Mouse (Mus musculus) thymus, postnatal 10 days (tissue): Measurements from ENCODE around the gene Akip1.
A peak's percentile ranks its signal among the peaks of the same experiment; 100 is the strongest.

Experiments
- DNase-seq, 2 experiments: peaks; one replicate each; pipeline ENCODE4 v3.0.0; 2021; ENCODE audit warnings: low spot score in 2 of 2

Gene Akip1

GRCm38 (mm10) chr7:109703190-109704015, at the start of gene Akip1, which contains the start of gene St5:
Gene Akip1, plus strand, starts transcription at chr7:109703690.
Gene St5, minus strand, starts transcription at chr7:109703605.
- DNase-seq, result peak; percentile 95 to 97

- DNase-seq, result no peak
Observed at GRCm38 (mm10) chr7:109654871-109655270, 48.6 kb upstream of the Akip1 start.

DNA sequence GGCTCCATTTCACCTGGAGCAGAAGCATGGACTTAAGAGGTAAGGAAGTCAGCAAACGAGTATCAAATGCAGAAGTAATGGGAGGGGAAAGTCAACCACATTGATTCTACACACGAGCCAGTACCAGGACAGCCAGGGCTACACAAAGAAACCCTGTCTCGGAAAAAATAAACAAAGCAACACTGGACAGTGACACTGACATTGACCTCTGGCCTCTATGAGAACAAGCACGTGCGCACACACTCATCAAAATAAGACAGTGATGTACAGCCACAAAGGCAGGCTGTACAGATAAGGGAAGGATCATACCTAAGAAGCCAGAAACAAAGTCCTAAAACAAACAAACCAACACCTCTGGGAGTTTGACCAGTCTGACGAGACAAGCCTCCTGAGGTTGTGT, 45.6 kb upstream of the Akip1 start:
- no peak for DNase-seq

DNA sequence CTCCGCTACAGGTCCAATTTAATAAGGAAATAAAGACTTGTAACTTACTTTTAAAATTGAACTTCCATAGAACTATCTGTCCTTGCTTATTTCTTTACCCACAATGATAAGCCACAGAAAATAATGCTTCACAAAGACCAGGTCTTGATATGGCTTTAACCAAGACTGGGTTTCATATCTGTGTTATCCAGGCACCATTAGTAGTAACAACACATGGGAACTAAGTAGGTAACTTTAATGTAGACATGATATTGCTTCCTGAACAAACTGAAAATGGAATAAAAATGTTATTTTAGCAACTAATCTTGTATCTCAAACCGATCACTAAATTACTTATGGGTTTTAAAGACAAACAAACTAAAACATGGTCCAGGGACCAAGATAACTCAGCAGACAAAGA, 44.2 kb upstream of the Akip1 start:
- no peak for DNase-seq

DNA sequence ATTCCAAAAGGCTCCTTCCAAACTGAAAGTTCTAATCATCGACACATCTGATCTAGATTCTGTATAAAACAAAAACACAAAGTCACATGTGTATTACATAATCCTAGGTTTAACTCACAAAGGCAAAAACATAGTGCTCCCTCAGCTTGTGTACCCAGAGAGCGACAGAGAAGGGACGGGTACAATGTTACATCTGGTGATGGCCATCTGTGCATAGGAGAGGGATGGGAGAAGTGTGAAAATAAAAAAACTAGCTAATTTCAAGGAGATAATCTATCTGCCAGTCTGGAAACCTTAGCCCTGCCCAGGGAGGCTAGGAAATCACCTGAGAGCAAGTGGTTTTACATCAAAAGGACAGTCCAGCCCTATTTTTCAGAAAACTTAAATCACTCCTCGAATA, 40.9 kb upstream of the Akip1 start:
- no peak for DNase-seq

DNA sequence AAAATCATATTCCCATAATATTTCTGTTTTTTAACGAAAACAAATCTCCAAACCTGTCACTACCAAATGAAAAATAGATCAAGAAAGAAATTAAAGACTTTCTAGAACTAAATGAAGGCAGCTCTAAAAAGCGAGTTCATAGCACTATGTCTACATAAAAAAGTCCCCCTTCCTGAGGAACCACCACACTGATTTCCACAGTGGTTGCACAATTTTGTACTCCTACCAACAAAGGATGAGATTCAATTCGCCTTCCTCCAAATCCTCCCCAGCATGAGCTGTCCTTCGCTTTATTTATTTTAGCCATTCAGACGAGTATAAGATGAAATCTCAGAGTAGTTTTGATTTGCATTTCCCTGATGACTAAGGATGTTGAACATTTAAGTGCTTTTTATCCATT, 36.8 kb upstream of the Akip1 start:
- no peak for DNase-seq

- no peak for DNase-seq
Observed at GRCm38 (mm10) chr7:109669426-109670170, 33.9 kb upstream of the Akip1 start.

DNA sequence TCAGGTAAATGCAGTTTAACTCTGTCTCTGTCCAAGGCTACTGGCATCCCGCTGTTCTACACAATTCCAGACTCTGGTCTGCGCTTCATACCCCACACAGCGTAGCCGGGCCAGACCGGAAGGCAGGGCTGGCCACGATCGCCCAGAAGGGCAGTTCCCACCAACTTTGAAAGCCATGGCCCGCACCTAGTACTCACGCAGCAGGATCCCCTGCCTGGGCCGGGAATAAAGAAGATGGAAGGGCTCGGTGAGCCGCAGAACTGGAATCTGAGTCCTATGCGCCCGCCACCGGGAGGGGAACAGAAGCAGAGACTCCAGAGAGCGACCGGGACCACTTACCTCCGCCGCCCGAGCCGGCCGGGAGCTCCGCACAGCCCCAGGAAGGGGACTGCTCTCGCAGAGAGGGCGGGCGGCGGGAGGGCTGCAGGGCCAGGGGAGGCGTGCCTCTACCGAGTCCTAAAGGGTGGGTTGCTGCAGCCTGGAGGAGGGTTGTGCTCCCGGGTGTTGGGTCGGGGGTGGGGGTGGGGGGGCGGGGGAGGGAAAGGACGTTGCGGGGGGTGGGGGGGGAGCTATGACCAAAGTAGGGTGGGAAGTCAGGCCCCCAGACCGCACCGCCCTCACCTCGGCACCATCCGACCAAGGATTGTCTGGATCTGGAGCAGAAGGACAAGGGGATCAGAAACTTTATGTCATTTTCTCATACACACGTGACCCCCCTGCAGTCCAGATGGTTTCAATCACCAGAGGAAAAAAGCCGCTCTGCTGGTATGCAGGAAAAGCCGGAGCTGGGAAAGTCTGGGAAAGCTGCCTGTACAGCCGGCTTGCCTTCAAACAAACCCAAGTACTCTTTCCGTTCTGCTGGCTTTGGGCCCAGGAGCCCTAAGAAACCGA, 31.7 kb upstream of the Akip1 start:
- DNase-seq, result peak in 1 of 2 experiments; percentile 29

DNA sequence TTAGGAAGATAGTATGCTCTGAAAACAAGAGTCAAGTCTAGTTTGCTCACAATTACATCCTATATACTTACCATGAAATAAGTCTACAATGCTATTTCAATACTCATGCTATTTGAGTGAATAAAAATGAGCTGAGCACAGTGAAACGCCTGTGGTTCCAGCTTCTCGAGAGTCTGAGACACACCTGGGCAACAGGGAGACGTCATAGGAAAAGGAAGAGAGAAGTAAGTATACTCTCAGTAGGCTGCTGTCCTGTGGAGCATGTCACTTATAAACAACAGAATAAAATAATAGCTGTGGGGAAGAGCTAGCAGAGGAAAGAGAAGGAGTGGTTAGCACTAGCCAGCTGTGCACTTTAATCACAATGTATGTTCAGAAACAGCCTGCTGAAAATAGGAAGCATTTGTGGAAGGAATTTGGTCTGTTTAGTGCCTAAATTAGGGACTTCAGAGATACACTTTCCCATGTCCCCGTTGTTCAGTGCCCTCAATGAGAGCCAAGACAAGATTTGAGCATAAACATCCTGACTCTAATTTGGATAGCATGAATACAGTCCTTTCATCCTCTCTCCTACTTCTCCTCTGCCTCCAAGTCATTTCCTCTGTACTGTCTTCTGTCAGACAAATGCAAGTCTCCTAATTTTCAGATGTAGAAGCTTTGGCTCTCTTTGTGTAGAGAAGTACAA, 28.4 kb upstream of the Akip1 start:
- no peak for DNase-seq

DNA sequence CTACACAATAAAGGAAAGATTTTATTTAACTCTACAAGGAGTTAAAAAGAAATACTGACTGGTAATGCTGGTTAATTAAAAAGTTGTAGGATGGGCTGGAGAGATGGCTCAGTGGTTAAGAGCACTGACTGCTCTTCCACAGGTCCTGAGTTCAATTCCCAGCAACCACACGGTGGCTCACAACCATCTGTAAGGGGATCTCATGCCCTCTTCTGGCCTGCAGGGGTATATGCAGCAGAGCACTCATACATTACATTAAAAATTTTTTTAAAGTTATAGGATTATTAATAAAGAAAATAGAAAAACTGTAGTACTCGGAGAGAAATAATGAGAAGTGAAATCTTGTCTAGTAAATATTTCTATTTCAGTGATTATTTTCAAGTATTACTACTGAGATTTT, 23.2 kb upstream of the Akip1 start:
- no peak for DNase-seq

GRCm38 (mm10) chr7:109680879-109681278, 22.6 kb upstream of the Akip1 start:
- no peak for DNase-seq

- DNase-seq, result no peak
Observed at GRCm38 (mm10) chr7:109686585-109687128, 16.8 kb upstream of the Akip1 start.

DNA sequence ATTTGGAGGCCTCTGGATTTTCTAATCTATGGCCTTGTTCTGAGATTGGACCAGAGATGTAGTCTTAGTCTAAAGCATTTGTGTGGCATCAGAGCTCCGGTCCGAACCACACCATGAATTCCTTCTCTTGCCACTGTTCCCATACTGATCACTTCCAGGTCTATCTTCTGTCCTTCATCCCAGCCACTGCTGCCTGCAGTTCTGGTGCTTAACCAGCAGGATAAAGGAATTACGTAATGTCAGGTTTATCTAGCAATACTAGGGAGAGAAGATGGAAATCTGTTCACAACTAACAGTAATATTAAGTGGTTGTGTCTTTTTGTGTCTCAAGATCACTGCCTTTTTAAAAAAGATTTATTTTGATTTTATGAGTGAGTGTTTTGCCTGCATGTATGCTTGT, 13.4 kb upstream of the Akip1 start:
- no peak for DNase-seq

- DNase-seq, result no peak
Observed at GRCm38 (mm10) chr7:109690961-109691360, 12.5 kb upstream of the Akip1 start.

- DNase-seq, result no peak
Observed at GRCm38 (mm10) chr7:109694576-109695338, 8.7 kb upstream of the Akip1 start.

DNA sequence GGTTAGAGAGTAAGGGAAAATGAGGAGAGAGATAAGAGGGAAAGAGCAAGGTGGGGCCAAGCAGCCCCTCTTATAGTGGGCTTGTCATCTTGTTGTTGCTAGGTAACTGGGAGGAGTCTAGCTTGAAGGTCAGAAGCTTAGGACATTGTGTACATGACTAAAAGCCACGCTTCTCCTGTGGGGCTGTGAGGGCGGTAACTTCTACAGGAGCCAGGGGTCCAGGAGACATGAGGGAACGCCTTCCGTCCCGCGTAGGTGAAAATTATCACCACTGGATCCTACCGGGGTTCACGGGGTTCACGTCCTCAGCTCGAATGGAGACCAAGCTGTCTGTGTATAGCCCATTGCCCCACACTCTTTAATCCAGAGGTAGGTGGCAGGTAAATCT, 8.2 kb upstream of the Akip1 start:
- DNase-seq, result no peak

- no peak for DNase-seq
Observed at GRCm38 (mm10) chr7:109700213-109700612, 3.3 kb upstream of the Akip1 start.

DNA sequence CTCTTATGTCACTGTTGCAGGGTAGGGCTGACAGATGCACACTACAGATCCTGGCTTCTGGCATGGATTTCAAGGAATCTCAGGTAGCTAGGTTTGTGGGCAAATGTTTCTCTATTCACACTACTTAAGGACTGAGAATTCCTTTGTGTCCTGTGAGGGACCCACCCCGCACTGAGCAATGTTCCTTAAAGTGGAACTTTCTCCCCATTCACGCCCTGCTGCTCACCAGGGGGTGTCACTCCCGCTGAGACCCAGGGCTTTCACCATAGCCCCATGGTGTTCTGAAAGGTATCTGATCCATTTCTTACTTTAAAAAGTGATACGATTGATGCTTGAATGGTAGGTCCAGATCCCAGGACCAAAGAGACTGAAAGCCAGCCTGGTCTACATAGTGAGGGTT, 769 bp upstream of the Akip1 start:
- no peak for DNase-seq

DNA sequence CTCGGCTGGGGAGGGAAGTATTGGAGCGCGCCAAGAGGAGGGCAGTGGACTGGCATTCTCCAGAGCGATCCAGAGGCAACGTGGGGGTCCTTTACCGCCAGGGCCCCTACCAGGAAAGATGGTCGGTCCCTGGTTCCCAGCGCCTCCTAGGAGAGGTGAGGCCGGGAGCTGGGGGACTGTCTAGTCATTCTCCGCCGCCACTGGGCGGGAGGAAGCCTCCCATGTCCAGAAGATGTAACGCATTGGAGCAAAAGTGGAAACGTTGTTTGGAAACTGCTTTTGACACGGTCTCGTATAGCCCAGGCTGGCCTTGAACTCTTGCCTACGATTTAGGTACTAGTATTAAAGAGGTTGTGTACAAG, 507 bp downstream of the Akip1 start:
- DNase-seq, result peak in 1 of 2 experiments; percentile 11

GRCm38 (mm10) chr7:109704461-109704860, 971 bp downstream of the Akip1 start:
- DNase-seq, result no peak
